Mouse (Mus musculus): ENCODE results near the gene Slc47a1.
"Not testable (repeated sequence)": the region's sequence is repeated elsewhere in the genome, so short reads cannot be mapped to it uniquely, and the experiment has no call there.

The Slc47a1 gene

DNA sequence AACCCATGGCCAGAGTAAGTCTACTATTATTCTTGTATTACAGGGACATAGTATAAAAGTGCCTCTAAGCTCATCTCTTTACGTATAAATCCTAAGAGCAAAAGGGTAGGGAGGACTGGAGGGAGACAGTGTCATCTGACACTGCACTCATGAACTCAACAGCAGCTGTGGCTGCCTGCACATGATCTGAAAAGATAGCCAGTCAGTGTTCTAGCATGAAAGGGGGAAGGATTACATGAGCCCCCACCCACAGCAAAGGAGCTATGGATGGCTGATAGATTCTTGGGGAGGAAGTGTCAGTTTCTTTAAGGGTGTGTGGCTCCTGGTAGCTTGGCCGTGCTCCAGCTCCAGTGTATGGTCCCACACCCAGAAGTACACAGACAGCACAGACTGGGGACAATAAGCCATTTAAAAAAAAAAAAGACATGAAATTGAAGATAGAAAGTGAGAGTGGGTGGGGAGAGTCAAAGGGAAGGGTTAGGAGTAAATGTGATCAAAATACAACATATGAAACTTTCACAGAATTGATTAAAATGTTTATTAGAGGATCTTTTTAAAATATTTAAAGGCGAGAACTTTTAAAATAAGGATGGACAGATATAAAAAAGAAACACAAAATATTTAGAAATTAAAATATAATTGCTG lies 58.1 kb downstream of the Slc47a1 start:
- no peak for DNase-seq (ENCODE audit: extremely low spot score, low read depth, low spot score)

DNA sequence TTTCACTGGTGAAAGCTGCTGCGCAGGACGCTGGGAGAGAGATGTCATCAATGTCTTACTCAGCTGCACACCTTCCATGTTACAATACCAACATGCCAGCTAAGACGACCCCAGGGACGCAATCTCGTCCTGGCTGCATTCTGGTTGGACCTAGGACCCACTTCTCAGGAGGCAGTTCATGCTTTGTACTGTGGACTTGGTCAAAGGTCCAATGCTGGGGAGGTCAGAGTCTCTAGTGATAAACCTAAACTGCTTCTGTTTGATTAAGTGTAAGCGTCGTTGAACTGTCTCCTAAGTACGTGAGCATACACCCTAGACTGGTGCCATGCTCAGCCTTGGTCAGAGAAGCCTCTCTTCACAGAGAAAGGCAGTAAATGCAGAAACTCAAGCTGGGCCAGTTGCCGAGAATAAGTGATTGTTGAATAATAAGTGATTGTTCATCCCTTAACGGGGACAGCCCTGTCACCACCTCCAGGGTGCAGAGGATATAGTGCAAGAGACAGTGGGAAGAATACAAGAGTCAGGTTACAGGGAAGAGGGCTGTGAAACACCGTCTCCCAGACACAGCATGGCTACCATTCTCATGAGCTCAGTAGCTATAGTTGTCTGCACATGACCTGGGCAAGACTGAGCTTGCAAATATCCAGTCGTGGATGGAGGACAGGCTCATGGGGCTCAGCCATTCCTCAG lies 58.8 kb downstream of the Slc47a1 start:
- no peak for DNase-seq (ENCODE audit: extremely low spot score, low read depth, low spot score)

DNA sequence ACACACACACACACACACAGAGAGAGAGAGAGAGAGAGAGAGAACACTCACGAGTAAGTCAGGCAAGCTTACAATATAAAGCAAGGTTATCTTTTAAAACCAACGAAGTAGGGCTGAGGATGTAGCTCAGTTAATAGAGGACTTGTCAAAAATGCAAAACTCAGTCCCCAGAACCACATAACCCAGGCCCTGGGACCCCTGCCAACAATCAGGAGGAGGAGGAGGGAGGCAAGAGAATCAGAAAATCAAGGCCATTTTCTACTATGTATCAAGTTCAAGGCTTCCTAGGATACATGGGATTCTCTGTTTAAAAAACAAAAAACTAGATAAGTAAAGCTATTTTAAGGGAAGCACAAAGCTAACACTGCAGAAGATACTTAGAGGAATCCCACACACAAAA lies 61.3 kb downstream of the Slc47a1 start:
- no peak for DNase-seq (ENCODE audit: extremely low spot score, low read depth, low spot score)

DNA sequence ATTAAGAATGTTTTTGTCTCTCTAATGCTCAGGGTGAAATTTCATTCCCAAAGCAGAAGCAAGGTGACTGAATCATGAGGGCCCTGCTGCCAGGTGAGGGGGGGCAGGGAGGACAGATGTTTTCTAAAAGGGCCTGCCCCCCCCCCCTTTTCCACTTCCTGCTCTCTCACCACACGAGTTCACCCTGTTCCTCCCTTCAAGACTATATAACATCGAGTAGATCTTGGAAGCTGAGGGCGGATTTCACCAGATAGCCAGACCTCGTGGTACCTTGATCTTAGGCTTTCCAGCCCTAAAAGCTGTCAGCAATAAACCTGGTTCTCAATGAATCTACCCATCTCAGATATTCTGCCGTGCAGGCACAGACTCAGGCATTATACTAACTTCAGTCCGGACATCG lies 67.8 kb downstream of the Slc47a1 start:
- no peak for DNase-seq (ENCODE audit: extremely low spot score, low read depth, low spot score)

DNA sequence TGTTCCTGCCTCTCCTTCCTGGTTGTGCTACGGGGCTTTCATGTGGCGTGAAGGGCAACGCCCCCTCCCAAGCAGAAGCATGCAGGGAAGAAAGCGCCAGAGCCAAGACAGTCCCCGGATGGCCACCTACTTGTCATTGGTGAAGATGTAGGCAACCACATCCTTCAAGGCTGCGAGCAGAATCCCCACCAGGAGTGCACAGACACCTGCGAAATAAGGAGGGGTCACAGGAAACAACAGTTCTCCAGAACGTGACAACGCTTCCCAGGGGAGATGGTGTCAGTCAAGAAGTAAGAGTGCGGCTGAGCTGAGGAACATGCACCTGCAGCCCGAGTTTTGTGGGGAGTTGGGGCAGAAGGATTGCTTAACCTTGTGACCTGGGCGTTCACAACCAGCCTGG lies 68.3 kb downstream of the Slc47a1 start:
- no peak for DNase-seq (ENCODE audit: extremely low spot score, low read depth, low spot score)

DNA sequence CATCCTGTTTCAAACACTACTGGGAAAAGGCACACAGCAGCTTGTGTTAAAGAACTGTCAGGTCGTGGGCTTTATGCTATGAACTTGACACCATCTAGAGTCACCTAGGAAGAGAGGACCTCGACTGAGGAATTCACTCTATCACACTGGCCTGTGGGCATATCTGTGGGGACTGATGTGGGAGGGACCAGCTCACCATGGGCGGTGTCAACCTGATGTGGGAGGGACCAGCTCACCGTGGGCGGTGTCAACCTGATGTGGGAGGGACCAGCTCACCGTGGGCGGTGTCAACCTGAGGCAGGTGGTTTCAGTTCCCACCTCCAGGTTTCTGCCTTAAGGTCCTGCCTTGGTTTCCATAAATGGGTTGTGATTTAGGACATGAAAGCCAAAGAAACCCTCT lies 70.3 kb downstream of the Slc47a1 start:
- DNase-seq (ENCODE audit: extremely low spot score, low read depth, low spot score): no peak

DNA sequence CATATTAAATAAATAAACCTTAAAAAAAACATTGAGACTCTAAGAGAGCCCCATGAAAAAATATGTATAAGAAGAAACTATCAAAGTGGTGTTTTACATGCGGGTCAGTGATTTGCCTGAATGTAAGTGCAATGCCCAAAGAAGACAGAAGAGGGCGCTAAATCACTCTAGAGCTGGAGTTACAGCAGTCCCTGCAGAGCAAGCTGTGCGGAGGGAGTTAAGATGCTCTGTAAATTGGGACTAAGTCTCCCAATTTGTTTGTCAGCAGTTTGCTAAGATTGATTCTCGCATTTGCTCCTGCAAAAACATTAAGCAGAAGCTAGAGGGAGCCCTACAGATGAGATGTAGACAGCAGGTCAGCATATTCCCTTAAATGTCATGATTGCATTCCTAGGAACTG lies 72.8 kb downstream of the Slc47a1 start:
- no peak for DNase-seq (ENCODE audit: extremely low spot score, low read depth, low spot score)

DNA sequence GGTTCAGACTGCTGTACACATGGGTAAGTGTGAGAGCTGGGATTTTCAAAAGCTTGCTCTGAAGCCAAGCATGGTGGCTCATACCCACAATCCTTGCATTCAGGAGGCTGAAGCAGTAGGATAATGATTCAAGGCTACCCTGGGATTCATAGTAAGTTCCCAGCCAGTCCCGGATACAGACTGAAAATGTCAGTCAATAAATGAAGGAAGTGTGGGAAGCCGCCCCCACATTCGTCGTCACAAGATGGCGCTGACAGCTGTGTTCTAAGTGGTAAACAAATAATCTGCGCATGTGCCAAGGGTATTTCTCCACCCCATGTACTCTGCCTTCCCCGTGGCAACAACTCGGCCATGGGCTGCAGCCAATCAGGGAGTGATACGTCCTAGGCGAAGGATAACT lies 73.6 kb downstream of the Slc47a1 start:
- DNase-seq (ENCODE audit: extremely low spot score, low read depth, low spot score): not testable (repeated sequence)

DNA sequence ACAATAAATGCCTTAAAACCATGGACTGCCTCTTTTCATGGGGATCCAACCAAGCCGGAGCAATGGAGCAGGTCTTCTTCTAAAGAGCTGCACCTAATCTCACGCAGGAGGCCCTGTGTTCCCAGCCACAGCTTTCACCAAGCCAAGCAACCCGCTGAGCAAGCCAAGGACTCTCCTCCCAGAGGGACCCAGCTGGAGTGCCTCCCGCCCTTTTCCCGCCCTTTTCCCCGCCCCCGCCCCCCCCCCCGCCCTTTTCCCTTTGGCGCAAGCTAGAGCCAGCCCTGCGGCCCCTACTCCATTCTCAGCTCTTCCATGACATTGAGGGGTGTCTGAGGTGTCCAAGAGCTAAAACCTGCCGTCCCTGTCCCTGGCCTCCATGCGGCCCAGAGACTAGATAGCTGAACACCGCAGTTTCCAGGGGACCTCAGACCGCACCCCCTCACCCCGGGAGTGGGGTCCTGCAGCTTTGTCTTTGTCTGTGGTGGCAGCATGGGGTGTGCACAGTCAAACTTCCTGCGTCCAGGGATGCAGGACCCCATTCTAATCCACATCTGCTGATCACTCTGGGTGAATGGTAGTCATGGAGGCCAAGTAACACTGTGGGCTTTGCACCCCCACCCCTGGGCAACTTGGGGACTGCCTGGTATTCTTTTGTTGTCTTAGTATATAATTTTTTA lies 77.3 kb downstream of the Slc47a1 start:
- DNase-seq (ENCODE audit: extremely low spot score, low read depth, low spot score): no peak

DNA sequence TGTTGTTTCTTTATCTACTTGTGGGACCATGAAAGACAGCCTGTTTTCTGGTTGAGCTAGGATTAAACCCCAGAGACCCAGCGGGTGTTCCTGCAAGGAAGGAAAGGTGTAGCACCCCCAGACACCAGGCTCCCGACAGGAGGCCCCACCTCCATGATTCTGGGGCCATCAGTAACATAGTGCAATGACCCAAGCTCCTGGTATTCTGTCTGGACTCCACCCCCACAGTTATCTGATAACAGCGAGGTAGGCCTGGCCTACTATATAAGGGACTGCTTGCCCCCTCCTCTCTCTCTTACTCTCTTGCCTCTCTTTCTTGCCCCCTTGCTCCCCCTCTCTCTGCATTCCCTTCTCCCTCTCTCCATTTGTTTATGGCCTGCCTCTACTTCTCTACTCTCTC lies 77.9 kb downstream of the Slc47a1 start:
- no peak for DNase-seq (ENCODE audit: extremely low spot score, low read depth, low spot score)

DNA sequence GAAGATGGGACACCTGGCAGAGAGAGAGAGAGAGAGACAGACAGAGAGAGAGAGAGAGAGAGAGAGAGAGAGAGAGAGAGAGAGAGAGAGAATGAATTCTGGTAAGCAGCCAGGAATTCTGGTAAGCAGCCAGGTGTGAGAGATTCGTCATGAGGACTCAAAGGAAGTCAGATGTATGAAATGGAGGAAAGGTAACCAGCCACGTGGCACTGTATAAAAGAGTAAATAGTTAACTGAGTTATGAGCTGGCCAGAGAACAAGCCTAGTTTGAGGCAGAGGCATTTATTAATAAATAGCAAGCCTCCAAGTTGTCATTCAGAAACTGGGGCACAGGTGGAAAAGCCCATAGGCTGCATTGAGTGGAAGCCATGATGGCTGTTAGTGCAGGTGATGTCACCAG lies 80.2 kb downstream of the Slc47a1 start:
- DNase-seq (ENCODE audit: extremely low spot score, low read depth, low spot score): no peak

DNA sequence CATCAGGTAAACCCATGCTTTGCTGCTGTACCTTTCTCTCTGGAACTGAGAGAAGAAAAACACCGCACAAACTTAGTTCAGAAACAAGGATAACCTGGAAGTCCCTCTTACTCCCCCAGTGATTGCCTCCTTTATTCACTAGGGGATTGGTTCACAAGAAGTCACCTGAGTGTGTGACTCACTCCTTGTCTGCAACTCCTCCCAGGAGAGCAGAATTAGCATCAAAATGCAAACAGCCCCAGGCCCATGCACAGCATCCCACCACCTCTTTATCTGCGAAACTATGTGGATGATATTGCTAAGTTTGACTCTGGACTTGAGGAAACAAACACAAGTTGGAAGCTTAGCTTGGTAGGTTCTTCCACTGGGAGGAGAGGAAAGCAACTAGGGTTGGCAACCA lies 80.8 kb downstream of the Slc47a1 start:
- no peak for DNase-seq (ENCODE audit: extremely low spot score, low read depth, low spot score)

DNA sequence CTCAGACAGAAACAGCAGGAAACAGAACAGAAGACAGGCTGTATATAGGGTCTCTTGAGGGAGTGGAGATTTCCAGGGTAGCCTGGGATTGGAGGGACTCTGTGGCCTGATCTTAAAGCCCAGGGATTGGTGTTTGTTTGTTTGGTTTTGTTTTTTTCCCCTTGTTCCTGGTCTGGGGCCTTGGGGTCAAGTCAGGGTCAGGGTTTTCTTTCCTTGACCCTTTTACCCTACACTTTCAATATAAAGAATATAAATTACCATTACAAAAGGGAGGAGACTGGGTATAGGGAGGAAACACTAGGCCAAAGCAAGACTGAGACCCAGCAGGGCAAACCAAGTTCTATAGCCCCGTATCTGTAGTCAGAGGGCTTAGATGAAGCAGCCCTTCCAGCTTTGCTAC lies 81.6 kb downstream of the Slc47a1 start:
- no peak for DNase-seq (ENCODE audit: extremely low spot score, low read depth, low spot score)

DNA sequence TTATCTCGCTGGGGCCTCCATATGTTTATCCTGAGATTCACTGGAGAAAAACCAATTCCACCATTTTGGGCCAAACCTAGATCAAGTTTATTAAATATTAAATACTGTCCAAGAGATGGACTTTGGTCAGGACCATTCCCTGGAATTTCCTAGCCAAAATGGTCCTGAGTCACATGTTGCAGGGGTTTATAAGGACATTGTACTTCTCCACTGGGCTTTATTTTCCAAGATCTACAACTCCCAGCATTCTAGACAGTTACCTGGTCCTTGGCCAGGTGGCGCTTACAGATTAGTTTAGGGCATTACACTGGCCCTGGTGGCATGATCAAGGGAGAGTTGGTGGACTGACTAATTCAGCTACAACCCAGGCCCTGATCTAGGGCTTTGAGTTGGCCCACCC lies 82.6 kb downstream of the Slc47a1 start:
- no peak for DNase-seq (ENCODE audit: extremely low spot score, low read depth, low spot score)

DNA sequence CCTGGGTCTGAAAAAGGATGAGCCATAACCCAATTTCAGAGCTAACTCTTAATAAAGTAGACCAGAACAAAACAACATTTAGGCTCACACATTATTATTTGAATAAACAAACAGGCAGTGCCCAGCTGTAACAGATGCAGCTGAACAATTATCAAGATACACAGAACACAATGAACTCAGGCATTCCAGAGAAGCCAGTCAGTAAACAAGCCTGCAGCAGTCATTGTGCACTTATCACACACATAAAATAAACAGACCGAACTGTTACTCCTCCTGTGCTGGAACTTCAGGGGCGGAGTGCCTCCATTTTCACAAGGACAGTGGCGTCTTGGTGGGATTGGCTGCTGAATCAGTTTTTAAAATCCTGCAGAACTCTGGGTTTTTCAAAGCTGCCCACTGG lies 83.7 kb downstream of the Slc47a1 start:
- DNase-seq (ENCODE audit: extremely low spot score, low read depth, low spot score): no peak
